Mouse (Mus musculus): ENCODE data around the gene Ctsw. TPM values are rescaled to one million over a fixed set of nuclear protein-coding genes. Genes with fewer than 3 reads are reported as not detected.

Ctsw gene
- total RNA-seq, 2 experiments from 2014 or later: 0.25 to 1.5 TPM

- DNase-seq: peak; percentile 98 to 99
Observed at GRCm38 (mm10) chr19:5487768-5488550, 19.7 kb upstream of the Ctsw start, which contains the start of gene Mus81. Mus81 (minus strand) TSS chr19:5488402.

- no peak for DNase-seq
Observed at GRCm38 (mm10) chr19:5486771-5487170, 18.5 kb upstream of the Ctsw start.

DNA sequence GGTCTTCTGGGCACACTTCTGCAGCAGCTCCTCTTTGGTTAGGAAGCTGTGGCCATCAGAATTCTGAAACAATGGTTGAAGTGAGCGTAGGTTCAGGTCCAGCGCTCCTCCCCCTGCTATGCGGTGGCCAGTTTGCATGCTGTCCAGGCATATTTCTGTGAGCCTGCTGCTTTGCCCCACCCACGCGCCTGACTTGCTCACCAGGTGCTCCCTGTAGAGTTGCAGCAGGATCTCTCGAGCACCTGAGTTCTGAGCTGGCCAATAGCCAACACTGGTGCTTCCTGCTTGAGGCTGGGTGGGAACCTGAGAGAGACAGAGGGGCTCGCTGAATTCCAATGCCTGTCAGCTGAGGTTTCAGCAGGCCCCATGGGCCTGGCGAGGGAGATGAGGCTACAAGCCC, 18.0 kb upstream of the Ctsw start:
- DNase-seq: no peak

GRCm38 (mm10) chr19:5485821-5486220, 17.5 kb upstream of the Ctsw start:
- no peak for DNase-seq

- no peak for DNase-seq
Observed at GRCm38 (mm10) chr19:5485371-5485770, 17.1 kb upstream of the Ctsw start.

DNA sequence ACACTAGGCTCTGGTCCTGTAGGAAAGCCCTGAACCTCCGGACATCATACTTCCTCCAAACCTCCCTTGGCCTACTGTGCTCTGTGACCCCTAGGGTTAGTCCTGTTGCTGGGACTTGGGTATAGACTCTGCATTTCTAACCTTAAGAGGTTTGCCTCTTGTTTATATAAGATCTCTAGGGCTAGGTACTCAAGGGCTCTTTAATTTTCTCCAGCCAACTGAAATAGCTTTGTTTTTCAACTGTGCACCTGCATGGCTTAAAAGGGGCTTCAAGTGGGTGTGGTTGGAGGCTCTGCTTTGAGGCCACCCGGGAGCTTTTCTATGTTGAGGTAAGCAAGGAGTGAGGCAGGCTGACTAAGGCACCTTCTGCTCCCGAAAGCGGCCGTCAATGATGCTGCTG, 16.2 kb upstream of the Ctsw start:
- DNase-seq: no peak

DNA sequence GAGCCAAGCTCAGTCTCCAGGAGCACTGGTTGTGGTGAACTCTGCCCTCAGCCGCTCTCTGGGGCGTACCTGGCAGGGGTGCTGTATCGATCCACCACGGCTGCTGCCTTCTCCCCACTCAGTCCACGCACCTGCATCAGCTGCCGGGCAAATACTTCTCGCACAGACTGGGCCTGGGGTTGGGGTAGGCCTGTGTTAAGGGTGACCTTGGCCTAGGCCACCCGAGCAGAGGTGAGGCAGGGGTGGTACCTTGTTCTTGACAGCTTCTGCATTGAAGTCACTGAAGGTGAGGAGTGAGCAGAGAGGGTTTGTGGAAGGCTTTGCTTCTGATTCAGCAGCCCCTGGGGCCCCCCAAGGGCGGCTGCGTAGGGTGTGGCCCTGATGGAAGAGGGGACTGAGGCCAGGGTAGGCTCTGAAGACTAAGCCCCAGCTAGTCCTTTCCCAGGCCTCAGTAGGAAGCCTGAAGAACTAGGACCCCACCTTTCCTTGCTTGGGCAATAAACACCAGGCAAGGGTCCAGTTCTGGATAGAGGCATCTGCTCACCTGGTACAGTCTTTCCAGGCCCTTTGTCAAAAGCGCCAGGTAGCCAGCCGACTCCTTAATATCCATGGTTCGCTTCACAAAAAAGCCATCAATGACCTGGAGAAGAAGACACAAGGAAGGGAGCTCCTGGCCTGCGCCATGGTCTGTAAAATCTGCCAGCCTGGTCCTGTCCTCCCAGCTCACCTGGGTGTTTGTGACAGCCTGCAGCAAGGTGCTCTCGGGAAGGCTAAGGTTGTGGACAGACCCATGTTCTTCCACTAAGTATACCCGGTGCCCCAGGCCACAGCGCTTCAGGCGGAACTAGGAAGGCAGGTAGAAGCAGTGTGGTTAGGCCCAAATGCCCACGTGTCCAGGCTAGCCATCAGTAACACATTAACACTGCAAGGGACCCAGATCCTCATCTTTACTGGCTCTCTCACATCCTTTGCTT, 15.4 kb upstream of the Ctsw start:
- no peak for DNase-seq

DNA sequence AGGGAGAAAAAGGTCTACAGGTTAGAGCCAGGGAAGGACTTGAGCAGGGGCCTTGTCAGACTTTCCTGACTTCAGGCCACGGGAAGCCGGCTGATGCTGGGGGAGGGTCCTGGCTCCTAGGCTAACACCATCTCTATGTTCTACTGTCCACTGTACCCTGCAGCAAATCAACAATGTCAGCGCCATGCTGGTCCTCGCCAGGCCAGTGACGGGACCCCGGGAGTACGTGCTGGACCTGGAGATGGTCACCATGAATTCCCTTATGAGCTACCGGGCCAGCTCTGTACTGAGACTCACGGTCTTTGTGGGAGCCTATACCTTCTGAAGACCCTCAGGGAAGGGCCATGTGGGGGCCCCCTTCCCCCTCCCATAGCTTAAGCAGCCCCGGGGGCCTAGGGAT, 13.1 kb upstream of the Ctsw start:
- no peak for DNase-seq

DNA sequence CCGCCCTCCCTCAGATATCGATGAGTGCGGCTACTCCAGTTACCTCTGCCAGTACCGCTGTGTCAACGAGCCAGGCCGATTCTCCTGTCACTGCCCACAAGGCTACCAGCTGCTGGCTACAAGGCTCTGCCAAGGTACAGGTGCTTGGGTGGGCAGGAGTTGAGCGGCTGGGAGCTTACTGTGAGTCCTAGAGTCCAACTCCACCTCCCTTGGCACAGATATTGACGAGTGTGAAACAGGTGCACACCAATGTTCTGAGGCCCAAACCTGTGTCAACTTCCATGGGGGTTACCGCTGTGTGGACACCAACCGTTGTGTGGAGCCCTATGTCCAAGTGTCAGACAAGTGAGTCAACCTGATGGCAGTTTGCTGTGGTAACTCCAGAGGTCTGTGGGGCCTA, 11.7 kb upstream of the Ctsw start:
- no peak for DNase-seq

GRCm38 (mm10) chr19:5477668-5478300, 9.5 kb upstream of the Ctsw start:
- no peak for DNase-seq

- DNase-seq: no peak
Observed at GRCm38 (mm10) chr19:5477004-5477667, 8.8 kb upstream of the Ctsw start.

GRCm38 (mm10) chr19:5475069-5475714, 6.9 kb upstream of the Ctsw start:
- peak in 1 of 2 experiments; percentile 43 for DNase-seq

GRCm38 (mm10) chr19:5474281-5475068, 6.2 kb upstream of the Ctsw start:
- peak; percentile 55 to 59 for DNase-seq

DNA sequence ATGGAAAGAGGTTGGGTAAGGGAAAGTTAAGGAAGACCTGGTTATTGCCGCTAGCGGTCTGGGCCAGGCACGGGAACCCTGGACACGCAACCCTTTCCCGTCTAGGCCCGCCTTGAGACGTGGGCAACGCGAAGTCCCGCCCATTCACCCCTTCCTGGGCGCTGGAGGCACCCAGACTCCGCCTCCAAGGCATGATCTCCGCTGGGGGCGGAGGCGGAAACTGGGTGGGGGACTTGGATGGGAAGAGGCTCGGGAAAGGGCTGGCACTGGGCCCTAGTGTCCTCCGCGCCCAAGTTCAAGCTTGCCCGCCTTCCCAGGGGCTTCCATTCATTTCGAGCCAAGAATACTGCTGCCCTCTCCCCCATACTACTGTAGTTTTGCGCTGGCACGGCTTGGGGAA, 5.4 kb upstream of the Ctsw start, which contains the start of gene Efemp2:
Gene Efemp2 (plus strand): TSS at position 235 of the 400 bp plus-strand sequence.
- peak; percentile 87 to 92 for DNase-seq

- no peak for DNase-seq
Observed at GRCm38 (mm10) chr19:5472857-5473256, 4.5 kb upstream of the Ctsw start.

DNA sequence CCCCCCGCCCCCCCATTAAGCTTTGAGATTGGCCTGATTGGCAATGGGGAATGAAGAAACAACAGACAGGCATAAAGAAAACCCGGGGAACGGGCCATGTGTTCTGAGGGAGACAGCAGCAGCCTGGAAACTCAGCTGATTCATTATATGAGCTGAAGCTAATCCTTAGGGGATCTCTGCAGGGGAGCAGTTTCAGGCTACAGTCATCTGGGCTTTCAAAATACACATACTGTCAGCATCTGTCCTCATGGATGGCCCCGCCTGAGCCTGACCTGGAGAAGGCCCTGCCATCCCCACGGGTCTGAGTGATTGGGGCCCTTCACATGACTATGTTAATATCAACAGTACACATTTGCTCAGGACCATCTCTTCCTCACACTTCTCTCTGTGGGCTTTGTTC, 3.5 kb upstream of the Ctsw start:
- DNase-seq: no peak

DNA sequence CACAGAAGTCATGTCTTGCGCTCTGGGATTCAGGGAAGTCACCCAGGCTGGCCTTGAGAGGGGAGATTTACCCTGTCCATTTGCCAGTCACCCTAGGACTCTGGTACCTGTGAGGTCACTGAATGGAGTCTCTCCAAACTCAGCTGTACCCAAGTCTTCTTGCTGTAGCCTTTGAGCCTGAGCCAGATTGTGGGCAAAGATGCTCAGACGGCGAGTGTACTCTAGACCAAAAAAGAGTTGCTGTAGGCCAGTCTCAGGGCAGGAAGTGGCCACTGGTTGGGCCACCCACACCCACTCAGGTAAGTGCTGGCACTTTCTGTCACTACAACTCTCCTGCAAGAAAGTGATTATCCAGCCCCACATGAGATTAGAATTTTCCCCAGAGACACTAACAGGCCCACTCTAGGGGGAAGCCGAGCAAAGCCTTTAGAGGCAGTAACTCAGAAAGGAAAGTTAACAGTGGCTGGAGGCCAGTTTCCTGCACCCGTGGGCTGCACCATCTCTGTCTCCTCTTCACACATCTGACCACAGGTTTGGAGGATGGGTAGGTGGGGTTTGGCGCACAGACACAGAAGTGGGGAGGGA, 1.3 kb downstream of the Ctsw start:
- no peak for DNase-seq

- no peak for DNase-seq
Observed at GRCm38 (mm10) chr19:5465037-5465436, 3.3 kb downstream of the Ctsw start.

DNA sequence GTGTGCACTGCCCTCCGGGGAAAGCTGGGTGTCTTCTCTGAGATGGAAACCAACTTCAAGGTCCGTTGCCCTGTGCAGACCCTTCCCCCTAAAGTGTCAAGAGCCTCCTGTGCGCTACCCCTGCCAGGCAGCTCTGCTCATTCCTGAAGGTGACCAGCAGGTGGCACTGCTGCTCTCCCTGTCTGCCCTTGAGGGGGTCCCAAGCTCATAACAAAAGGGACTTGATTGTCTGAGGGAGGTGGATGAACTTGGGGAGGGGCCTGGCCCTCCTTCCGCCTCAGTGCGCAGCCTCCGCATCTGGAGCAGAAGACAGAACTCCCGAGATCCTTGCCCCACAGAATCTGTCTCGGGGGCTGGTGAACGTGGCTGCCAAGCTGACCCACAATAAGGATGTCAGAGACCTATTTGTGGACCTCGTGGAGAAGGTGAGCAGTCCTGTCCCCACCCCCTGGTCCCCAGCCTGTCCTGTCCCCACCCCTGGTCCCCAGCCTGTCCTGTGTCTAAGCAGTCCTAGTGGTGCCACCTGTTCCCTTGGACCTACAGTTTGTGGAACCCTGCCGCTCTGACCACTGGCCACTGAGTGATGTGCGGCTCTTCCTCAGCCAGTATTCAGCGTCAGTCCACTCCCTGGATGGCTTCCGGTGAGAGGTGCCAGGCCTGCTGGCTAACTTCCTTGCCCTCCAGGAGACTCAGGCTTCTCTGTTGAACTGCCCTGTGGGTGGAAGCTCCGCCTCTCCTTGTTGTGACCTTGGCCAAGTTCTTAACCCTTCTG, 4.3 kb downstream of the Ctsw start:
- DNase-seq: peak; percentile 52 to 72
